Mouse (Mus musculus) liver, embryonic 13.5 days (tissue): ENCODE data around the gene St7l. TPM values are rescaled to one million over a fixed set of nuclear protein-coding genes. Genes with fewer than 3 reads are reported as not detected.
A peak's percentile ranks its signal among the peaks of the same experiment; 100 is the strongest.

ENCODE experiments used
- ATAC-seq: fragments of 200-750 bp; cut with Nextera tagmentation; 2 replicates; pipeline ENCODE4 v1.8.0; 2017; ENCODE audit warnings: low read depth, mild to moderate bottlenecking, moderate number of reproducible peaks, moderate library complexity
- DNase-seq: peaks from one replicate; pipeline ENCODE4 v3.0.0; 2022
- H3K27ac ChIP-seq: fragments of 300-500 bp; sonication (generic); 2 replicates; pipeline ENCODE4 v1.5.1; 2015; ENCODE audit warnings: moderate library complexity, mild to moderate bottlenecking, inconsistent platforms
- H3K27me3 ChIP-seq: fragments of 300-500 bp; sonication (generic); 2 replicates; pipeline ENCODE4 v1.6.1; 2015; ENCODE audit warnings: mild to moderate bottlenecking, inconsistent platforms
- H3K36me3 ChIP-seq: fragments of 300-500 bp; sonication (generic); 2 replicates; pipeline ENCODE4 v1.6.1; 2015; ENCODE audit warnings: mild to moderate bottlenecking, inconsistent platforms
- H3K4me1 ChIP-seq: fragments of 300-500 bp; sonication (generic); replicated peaks from 2 replicates; pipeline ENCODE4 v1.6.1; 2015; ENCODE audit warnings: inconsistent platforms
- H3K4me2 ChIP-seq: fragments of 300-500 bp; sonication (generic); 2 replicates; pipeline ENCODE4 v1.6.1; 2015; ENCODE audit warnings: inconsistent platforms, mild to moderate bottlenecking, moderate library complexity
- H3K4me3 ChIP-seq: fragments of 300-500 bp; sonication (generic); replicated peaks from 2 replicates; pipeline ENCODE4 v1.5.1; 2015; ENCODE audit warnings: mild to moderate bottlenecking, inconsistent platforms
- H3K9ac ChIP-seq: fragments of 300-500 bp; sonication (generic); 2 replicates; pipeline ENCODE4 v1.6.1; 2015; ENCODE audit warnings: mild to moderate bottlenecking, inconsistent platforms
- H3K9me3 ChIP-seq: fragments of 300-500 bp; sonication (generic); replicated peaks from 2 replicates; pipeline ENCODE4 v1.6.1; 2016; ENCODE audit warnings: inconsistent platforms
- WGBS: fragments of 180-500 bp; shearing (Covaris S2); methylation state at CpG from one replicate; pipeline ENCODE4 v1.1.7; 2015; ENCODE audit not compliant: insufficient replicate concordance; 5-methylcytosine and 5-hydroxymethylcytosine counted together
- polyA plus RNA-seq: library from polyadenylated mRNA; unstranded; fragments of >200 nt; fragmentation: Nextera tagmentation; extraction: Ambion mirVana; gene quantifications from 2 replicates; pipeline ENCODE4 v1.2.1, GENCODE M21; 2015

Gene St7l
- polyA plus RNA-seq, 1 experiment from 2014 or later = 11.4 TPM

GRCm38 (mm10) chr3:104965070-104965855, 101.5 kb downstream of the St7l start:
- peaks cover 71% of the 10 kb centered on the region for H3K27me3 ChIP-seq
- no peak overlapping the region for H3K4me2 ChIP-seq
- H3K9ac ChIP-seq = no peak overlapping the region
- H3K36me3 ChIP-seq = no peaks in the 10 kb centered on the region
- no peak for ATAC-seq
- no peak overlapping the region for H3K4me3 ChIP-seq
- DNase-seq = no peak
- no peak overlapping the region for H3K27ac ChIP-seq
- no peaks in the 10 kb centered on the region for H3K9me3 ChIP-seq
- H3K4me1 ChIP-seq = peaks cover 30% of the 10 kb centered on the region
- 59% methylated on average over 8 of the region's 8 CpGs for WGBS

- no peak for DNase-seq
- peaks cover 30% of the 10 kb centered on the region for H3K4me1 ChIP-seq
Measured at GRCm38 (mm10) chr3:104965991-104966554, 102.3 kb downstream of the St7l start.

GRCm38 (mm10) chr3:104967548-104968300, 103.9 kb downstream of the St7l start:
- H3K27ac ChIP-seq = no peak overlapping the region
- peak; percentile 54; the same call in 1 of the 2 replicates for ATAC-seq
- WGBS = 2% methylated on average over 49 of the region's 49 CpGs

More at GRCm38 (mm10) chr3:104965991-104966554, 102.3 kb downstream of the St7l start:
- peaks cover 63% of the 10 kb centered on the region for H3K27me3 ChIP-seq
- 66% methylated on average over 7 of the region's 7 CpGs for WGBS
- no peaks in the 10 kb centered on the region for H3K9me3 ChIP-seq
- H3K27ac ChIP-seq = no peak overlapping the region
- no peak overlapping the region for H3K4me2 ChIP-seq
- no peak overlapping the region for H3K4me3 ChIP-seq
- no peaks in the 10 kb centered on the region for H3K36me3 ChIP-seq
- H3K9ac ChIP-seq = no peak overlapping the region
- ATAC-seq = no peak

More at GRCm38 (mm10) chr3:104967548-104968300, 103.9 kb downstream of the St7l start:
- peak overlapping the region; percentile 74 for H3K4me2 ChIP-seq
- peak overlapping the region; percentile 57 for H3K4me3 ChIP-seq
- DNase-seq = peak; percentile 55
- H3K36me3 ChIP-seq = no peaks in the 10 kb centered on the region
- H3K4me1 ChIP-seq = peaks cover 14% of the 10 kb centered on the region
- H3K9ac ChIP-seq = peak overlapping the region; percentile 56
- peaks cover 47% of the 10 kb centered on the region for H3K27me3 ChIP-seq
- no peaks in the 10 kb centered on the region for H3K9me3 ChIP-seq

Other genes with a start within 250 kb of the St7l start
- 81.9 and 106 TPM in 2 replicates for gene Slc16a1, start 225.3 kb upstream of the St7l start, polyA plus RNA-seq
- gene Ppm1j, start 82.9 kb upstream of the St7l start, polyA plus RNA-seq = 0.37 and 0.59 TPM in 2 replicates
- gene Fam19a3, start 82.2 kb upstream of the St7l start, polyA plus RNA-seq = not detected in 2 replicates
- gene Rhoc, start 75.6 kb upstream of the St7l start, polyA plus RNA-seq = 19.4 and 21.5 TPM in 2 replicates
- 26.2 and 28.7 TPM in 2 replicates for gene Mov10, start 45.4 kb upstream of the St7l start, polyA plus RNA-seq
- 98.0 and 121 TPM in 2 replicates for gene Capza1, start 500 bp downstream of the St7l start, polyA plus RNA-seq
- gene Wnt2b, start 97.9 kb downstream of the St7l start, polyA plus RNA-seq = 0.13 and 0.15 TPM in 2 replicates
- gene Cttnbp2nl, start 189.1 kb downstream of the St7l start, polyA plus RNA-seq = 2.3 and 2.8 TPM in 2 replicates
- gene 4930564D02Rik, start 202.8 kb downstream of the St7l start, polyA plus RNA-seq = not detected in 2 replicates